Mouse (Mus musculus): ENCODE measurements around the gene Adh7. TPM values are rescaled to one million over a fixed set of nuclear protein-coding genes. Genes with fewer than 3 reads are reported as not detected.

Adh7 gene
- polyA plus RNA-seq, 1 experiment from 2014 or later: 0.74 TPM

DNA sequence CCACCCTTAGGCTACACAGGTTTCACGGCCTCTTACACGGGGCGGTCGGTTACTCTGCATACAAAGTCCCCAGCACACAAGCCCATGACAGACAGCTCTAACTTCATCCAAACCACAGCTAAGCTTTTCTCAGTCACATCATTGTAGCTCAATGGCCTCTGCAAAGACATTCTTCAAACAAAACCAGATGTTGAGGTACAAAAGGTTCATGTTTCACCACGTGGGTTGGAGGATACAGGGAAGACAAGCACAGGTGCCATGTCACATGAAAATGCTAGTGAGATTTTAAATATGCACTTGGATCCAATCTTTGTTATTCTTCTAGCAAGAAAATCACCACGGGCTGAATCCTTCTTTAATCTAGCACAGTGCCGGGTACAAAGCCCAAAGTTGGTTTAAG is 7.8 kb downstream of the Adh7 start:
- H3K36me3 ChIP-seq: no peaks in the 10 kb centered on the region
- H3K27ac ChIP-seq: no peak overlapping the region
- no peak overlapping the region for H3K4me2 ChIP-seq
- no peak for ATAC-seq (replicated peaks; ENCODE audit: low FRiP score)
- H3K9me3 ChIP-seq (replicated peaks): no peaks in the 10 kb centered on the region
- WGBS: 81% methylated on average over 7 of the region's 7 CpGs
- no peaks in the 10 kb centered on the region for H3K27me3 ChIP-seq
- no peak overlapping the region for H3K4me3 ChIP-seq (replicated peaks)
- H3K4me1 ChIP-seq: 0 out of 2 replicates have a peak, but pooled peaks cover 6% of the 10 kb centered on the region
- no peak overlapping the region for H3K9ac ChIP-seq

DNA sequence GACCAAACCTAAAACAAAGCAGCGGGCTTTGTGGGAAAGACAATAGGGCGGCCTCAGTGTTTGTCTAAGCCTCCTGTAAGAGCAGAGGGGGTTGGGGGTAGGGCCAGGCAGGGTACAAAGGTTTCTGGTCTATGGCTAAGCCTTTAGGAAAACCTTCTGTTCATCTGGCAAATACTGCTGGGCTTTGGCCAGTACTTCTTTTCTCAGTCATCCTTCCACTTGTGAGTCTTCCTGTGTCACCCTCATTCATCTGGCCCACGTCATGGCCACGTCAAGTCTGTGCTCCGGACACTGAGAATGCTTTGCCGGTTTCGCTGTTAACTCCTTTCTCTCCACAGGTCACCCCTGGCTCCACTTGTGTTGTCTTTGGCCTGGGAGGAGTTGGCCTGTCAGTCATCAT is 8.3 kb downstream of the Adh7 start:
- Histone ChIP-seq H3K36me3 (no peaks in the 10 kb centered on the region), H3K27me3 (no peaks in the 10 kb centered on the region), H3K4me3 (replicated peaks) (no peak overlapping the region), H3K9ac (no peak overlapping the region), H3K9me3 (replicated peaks) (no peaks in the 10 kb centered on the region), H3K4me1 (0 out of 2 replicates have a peak, but pooled peaks cover 6% of the 10 kb centered on the region), H3K27ac (no peak overlapping the region), H3K4me2 (no peak overlapping the region)
- WGBS: 49% methylated on average over 7 of the region's 7 CpGs
- ATAC-seq (replicated peaks; ENCODE audit: low FRiP score): no peak

GRCm38 (mm10) chr3:138226476-138226875 is 8.9 kb downstream of the Adh7 start:
- Histone ChIP-seq H3K27me3 (no peaks in the 10 kb centered on the region), H3K9ac (no peak overlapping the region), H3K4me3 (replicated peaks) (no peak overlapping the region), H3K36me3 (no peaks in the 10 kb centered on the region), H3K4me2 (no peak overlapping the region), H3K9me3 (replicated peaks) (no peaks in the 10 kb centered on the region), H3K27ac (no peak overlapping the region), H3K4me1 (0 out of 2 replicates have a peak, but pooled peaks cover 6% of the 10 kb centered on the region)
- 94% methylated on average over 6 of the region's 6 CpGs for WGBS
- ATAC-seq (replicated peaks; ENCODE audit: low FRiP score): no peak

- 95% methylated on average over 2 of the region's 2 CpGs for WGBS
- H3K4me1 ChIP-seq: 0 out of 2 replicates have a peak, but pooled peaks cover 6% of the 10 kb centered on the region
- no peak overlapping the region for H3K4me2 ChIP-seq
- H3K36me3 ChIP-seq: no peaks in the 10 kb centered on the region
- H3K27me3 ChIP-seq: no peaks in the 10 kb centered on the region
- ATAC-seq (replicated peaks; ENCODE audit: low FRiP score): no peak
- H3K27ac ChIP-seq: no peak overlapping the region
- H3K9me3 ChIP-seq (replicated peaks): no peaks in the 10 kb centered on the region
- no peak overlapping the region for H3K9ac ChIP-seq
- H3K4me3 ChIP-seq (replicated peaks): no peak overlapping the region
Observed at GRCm38 (mm10) chr3:138227082-138227481, 9.5 kb downstream of the Adh7 start.

- H3K27ac ChIP-seq: no peak overlapping the region
- 88% methylated on average over 8 of the region's 8 CpGs for WGBS
Observed at GRCm38 (mm10) chr3:138227782-138228181, 10.2 kb downstream of the Adh7 start.

DNA sequence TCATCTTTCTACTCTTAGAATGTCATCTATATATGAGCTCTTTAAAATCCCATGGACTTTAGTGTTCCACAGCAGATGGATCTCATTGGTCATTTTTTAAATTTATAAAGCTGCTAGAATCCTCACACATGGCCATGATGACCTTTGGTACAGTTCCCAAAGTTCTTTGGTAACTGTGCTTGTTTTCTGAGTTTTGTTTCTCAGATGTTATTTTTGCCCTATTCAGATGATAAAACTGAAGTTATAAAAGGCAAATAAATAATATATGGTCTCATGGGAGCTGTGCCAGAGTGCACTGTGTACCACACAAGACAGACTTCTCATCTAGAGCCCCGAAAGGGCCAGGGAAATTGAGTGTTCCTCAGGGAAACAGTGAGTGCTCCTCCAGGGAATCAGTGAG is 11.9 kb downstream of the Adh7 start:
- H3K27ac ChIP-seq: no peak overlapping the region
- no peak overlapping the region for H3K4me2 ChIP-seq

More at GRCm38 (mm10) chr3:138227782-138228181, 10.2 kb downstream of the Adh7 start:
- Histone ChIP-seq H3K4me1 (0 out of 2 replicates have a peak, but pooled peaks cover 6% of the 10 kb centered on the region), H3K36me3 (no peaks in the 10 kb centered on the region), H3K27me3 (no peaks in the 10 kb centered on the region), H3K9me3 (replicated peaks) (no peaks in the 10 kb centered on the region), H3K9ac (no peak overlapping the region), H3K4me2 (no peak overlapping the region), H3K4me3 (replicated peaks) (no peak overlapping the region)
- ATAC-seq (replicated peaks; ENCODE audit: low FRiP score): no peak

DNA sequence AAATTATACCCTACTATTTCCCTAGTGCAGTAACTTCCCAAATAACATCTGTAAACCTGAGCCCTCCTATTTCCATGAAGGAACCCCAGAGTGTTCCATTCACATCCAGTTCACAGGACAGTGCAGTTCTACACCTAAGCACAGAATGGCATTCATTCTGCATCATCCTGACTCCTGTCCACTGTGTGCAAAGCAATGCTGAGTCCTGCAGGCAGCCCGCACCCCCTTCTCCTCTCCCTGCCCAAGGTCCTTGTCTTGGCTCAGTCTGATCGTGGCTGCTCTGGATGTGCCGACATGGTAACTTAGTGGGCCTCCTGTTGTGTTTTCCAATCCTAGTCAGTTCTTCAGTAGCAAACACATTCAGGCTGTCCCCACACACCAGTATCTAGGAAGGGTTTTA is 12.7 kb downstream of the Adh7 start:
- ATAC-seq (replicated peaks; ENCODE audit: low FRiP score): no peak
- 88% methylated on average over 3 of the region's 3 CpGs for WGBS
- H3K4me3 ChIP-seq (replicated peaks): no peak overlapping the region
- 0 out of 2 replicates have a peak, but pooled peaks cover 3% of the 10 kb centered on the region for H3K4me1 ChIP-seq
- no peak overlapping the region for H3K9ac ChIP-seq
- H3K4me2 ChIP-seq: no peak overlapping the region
- H3K27me3 ChIP-seq: no peaks in the 10 kb centered on the region
- H3K27ac ChIP-seq: no peak overlapping the region
- no peaks in the 10 kb centered on the region for H3K9me3 ChIP-seq (replicated peaks)
- no peaks in the 10 kb centered on the region for H3K36me3 ChIP-seq

More for the DNA sequence above, 11.9 kb downstream of the Adh7 start:
- H3K9me3 ChIP-seq (replicated peaks): no peaks in the 10 kb centered on the region
- no peak overlapping the region for H3K4me3 ChIP-seq (replicated peaks)
- no peaks in the 10 kb centered on the region for H3K27me3 ChIP-seq
- H3K36me3 ChIP-seq: no peaks in the 10 kb centered on the region
- no peak for ATAC-seq (replicated peaks; ENCODE audit: low FRiP score)
- 0 out of 2 replicates have a peak, but pooled peaks cover 4% of the 10 kb centered on the region for H3K4me1 ChIP-seq
- 74% methylated on average over 1 of the region's 1 CpGs for WGBS
- H3K9ac ChIP-seq: no peak overlapping the region

DNA sequence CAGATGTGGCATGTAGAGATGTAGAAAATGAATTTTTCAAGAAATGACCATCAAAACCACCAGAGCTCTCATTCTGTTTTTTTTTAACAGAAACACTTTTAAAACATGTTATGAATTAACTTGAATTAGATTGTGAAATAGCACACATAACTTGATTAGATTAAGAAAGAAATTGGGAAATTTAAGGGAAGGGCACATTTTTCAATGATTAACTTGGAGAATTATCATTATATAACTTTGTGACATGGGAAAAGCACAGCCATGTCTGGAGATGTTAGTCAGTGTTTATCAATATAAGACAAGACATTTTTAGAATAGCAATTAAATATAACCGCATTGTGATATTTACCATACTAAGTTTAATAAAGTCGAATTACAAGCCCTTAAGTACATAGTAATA is 14.0 kb downstream of the Adh7 start:
- 86% methylated on average over 2 of the region's 2 CpGs for WGBS
- Histone ChIP-seq H3K4me1 (no peaks in the 10 kb centered on the region), H3K4me2 (no peak overlapping the region), H3K36me3 (no peaks in the 10 kb centered on the region), H3K27me3 (no peaks in the 10 kb centered on the region), H3K9me3 (replicated peaks) (no peaks in the 10 kb centered on the region), H3K27ac (no peak overlapping the region), H3K9ac (no peak overlapping the region), H3K4me3 (replicated peaks) (no peak overlapping the region)
- no peak for ATAC-seq (replicated peaks; ENCODE audit: low FRiP score)

- Histone ChIP-seq H3K4me1 (peaks cover 13% of the 10 kb centered on the region), H3K4me2 (no peak overlapping the region), H3K27ac (peak overlapping the region; percentile 56), H3K36me3 (no peaks in the 10 kb centered on the region), H3K4me3 (replicated peaks) (no peak overlapping the region), H3K9me3 (replicated peaks) (no peaks in the 10 kb centered on the region), H3K9ac (no peak overlapping the region), H3K27me3 (no peaks in the 10 kb centered on the region)
- ATAC-seq (replicated peaks; ENCODE audit: low FRiP score): no peak
- WGBS: 55% methylated on average over 11 of the region's 11 CpGs
Observed at GRCm38 (mm10) chr3:138236546-138237163, 19.1 kb downstream of the Adh7 start.

DNA sequence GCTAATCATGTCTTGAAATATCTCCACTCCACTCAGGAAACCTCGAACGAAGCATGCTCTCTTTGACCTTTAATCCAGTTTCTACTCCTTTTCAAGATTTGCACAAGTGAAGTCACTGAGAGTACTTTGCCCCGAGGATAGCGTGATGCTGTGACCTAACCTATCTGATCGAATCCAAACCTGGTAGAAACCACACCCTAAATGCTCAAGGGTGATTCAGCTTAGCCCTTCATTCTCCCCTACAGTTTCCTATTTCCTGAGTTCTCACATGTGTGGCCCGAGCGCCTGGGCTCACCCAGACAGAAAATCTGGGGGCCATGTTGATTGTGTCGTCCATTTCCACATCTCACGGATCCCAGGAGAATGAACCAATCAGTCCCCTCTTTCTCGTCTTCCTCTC is 20.5 kb downstream of the Adh7 start:
- 79% methylated on average over 10 of the region's 10 CpGs for WGBS
- no peak overlapping the region for H3K27ac ChIP-seq
- H3K9ac ChIP-seq: no peak overlapping the region
- H3K27me3 ChIP-seq: no peaks in the 10 kb centered on the region
- H3K9me3 ChIP-seq (replicated peaks): no peaks in the 10 kb centered on the region
- no peak overlapping the region for H3K4me2 ChIP-seq
- ATAC-seq (replicated peaks; ENCODE audit: low FRiP score): no peak
- no peak overlapping the region for H3K4me3 ChIP-seq (replicated peaks)
- peaks cover 21% of the 10 kb centered on the region for H3K4me1 ChIP-seq
- no peaks in the 10 kb centered on the region for H3K36me3 ChIP-seq

DNA sequence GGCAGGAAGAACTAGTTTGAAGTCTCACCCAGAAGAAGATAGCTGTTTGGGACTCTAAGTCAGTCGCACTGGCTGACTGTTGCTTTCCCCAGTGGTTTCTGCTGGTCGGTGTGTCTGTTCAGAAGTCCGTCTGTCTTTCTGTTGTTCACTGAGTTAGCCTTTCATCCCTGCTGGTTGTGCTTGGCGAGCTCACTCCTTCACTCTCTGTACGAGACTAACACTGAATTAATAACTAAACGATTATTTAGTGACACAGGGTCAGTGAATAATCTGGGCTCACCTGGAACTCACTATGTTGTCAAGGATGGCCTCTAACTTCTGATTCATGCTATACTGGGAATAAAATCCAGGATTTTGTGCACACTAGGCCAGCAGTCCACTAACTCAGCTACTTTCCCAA is 21.9 kb downstream of the Adh7 start:
- peaks cover 22% of the 10 kb centered on the region for H3K4me1 ChIP-seq
- H3K9ac ChIP-seq: no peak overlapping the region
- H3K4me3 ChIP-seq (replicated peaks): no peak overlapping the region
- ATAC-seq (replicated peaks; ENCODE audit: low FRiP score): no peak
- no peak overlapping the region for H3K4me2 ChIP-seq
- no peaks in the 10 kb centered on the region for H3K36me3 ChIP-seq
- 86% methylated on average over 6 of the region's 6 CpGs for WGBS
- no peaks in the 10 kb centered on the region for H3K9me3 ChIP-seq (replicated peaks)
- H3K27me3 ChIP-seq: no peaks in the 10 kb centered on the region
- H3K27ac ChIP-seq: no peak overlapping the region

GRCm38 (mm10) chr3:138240411-138240810 is 22.9 kb downstream of the Adh7 start:
- no peaks in the 10 kb centered on the region for H3K27me3 ChIP-seq
- no peaks in the 10 kb centered on the region for H3K36me3 ChIP-seq
- 76% methylated on average over 3 of the region's 3 CpGs for WGBS
- H3K4me3 ChIP-seq (replicated peaks): no peak overlapping the region
- no peak overlapping the region for H3K27ac ChIP-seq
- no peak overlapping the region for H3K9ac ChIP-seq
- no peaks in the 10 kb centered on the region for H3K9me3 ChIP-seq (replicated peaks)
- peaks cover 25% of the 10 kb centered on the region for H3K4me1 ChIP-seq
- no peak for ATAC-seq (replicated peaks; ENCODE audit: low FRiP score)
- no peak overlapping the region for H3K4me2 ChIP-seq

- ATAC-seq (replicated peaks; ENCODE audit: low FRiP score): peak; percentile 27; the same call in 1 of the 2 replicates
- WGBS: 26% methylated on average over 5 of the region's 5 CpGs
Observed at GRCm38 (mm10) chr3:138240942-138241341, 23.4 kb downstream of the Adh7 start.

More at GRCm38 (mm10) chr3:138240942-138241341, 23.4 kb downstream of the Adh7 start:
- Histone ChIP-seq H3K9me3 (replicated peaks) (no peaks in the 10 kb centered on the region), H3K27me3 (no peaks in the 10 kb centered on the region), H3K36me3 (no peaks in the 10 kb centered on the region), H3K4me2 (no peak overlapping the region), H3K4me1 (peaks cover 25% of the 10 kb centered on the region), H3K4me3 (replicated peaks) (no peak overlapping the region), H3K9ac (no peak overlapping the region), H3K27ac (peak overlapping the region; percentile 29)

All from kidney, embryonic 15.5 days (tissue).